Mouse (Mus musculus): ENCODE results near the gene Klf13. TPM values are rescaled to one million over a fixed set of nuclear protein-coding genes. Genes with fewer than 3 reads are reported as not detected.

Gene Klf13
- polyA plus RNA-seq, 1 experiment from 2014 or later, result 24.9 TPM

GRCm38 (mm10) chr7:63851841-63852533 lies 86.7 kb downstream of the Klf13 start:
- H3K27ac ChIP-seq (ENCODE audit: low read depth, low read length), result no peak overlapping the region
- 64% methylated on average over 7 of the region's 7 CpGs for WGBS
- H3K36me3 ChIP-seq (ENCODE audit: control insufficient read depth, insufficient read depth, low read length), result no peaks in the 10 kb centered on the region
- no peak for ATAC-seq (ENCODE audit: low read depth)
- no peaks in the 10 kb centered on the region for H3K27me3 ChIP-seq (ENCODE audit: control insufficient read depth, insufficient read depth, low read length)
- no peaks in the 10 kb centered on the region for H3K9me3 ChIP-seq (ENCODE audit: control insufficient read depth, low read length)
- H3K4me2 ChIP-seq (ENCODE audit: low read depth, low read length), result no peak overlapping the region
- H3K4me1 ChIP-seq (ENCODE audit: control insufficient read depth, insufficient read depth, low read length), result no peaks in the 10 kb centered on the region
- no peak overlapping the region for H3K4me3 ChIP-seq (ENCODE audit: low read depth, low read length)
- H3K9ac ChIP-seq (replicated peaks; ENCODE audit: low read depth, low read length), result no peak overlapping the region

Other genes starting within 250 kb of the Klf13 start
- gene E030018B13Rik, start 22.1 kb downstream of the Klf13 start, polyA plus RNA-seq (2014; fragmentation: Nextera tagmentation; extraction: Ambion mirVana), result 0.55 TPM in 1 of 2 replicates, not detected in the other
- 0.11 and 0.59 TPM in 2 replicates for gene Trpm1, start 214.9 kb upstream of the Klf13 start, polyA plus RNA-seq (2014; fragmentation: Nextera tagmentation; extraction: Ambion mirVana)